19 mouse cellular contexts compared by ENCODE assay signal in genomic region chr9:109027521-109027920, GRCm38 (mm10). TPM values are rescaled to one million over a fixed set of nuclear protein-coding genes. Genes with fewer than 3 reads are reported as not detected.
DNase-seq lines count a peak whose midpoint lies in the region; ATAC-seq and TF ChIP-seq lines count a peak whose summit lies in the region.
"Had no signal": no experiment of that assay in that cellular context is flagged by ENCODE, and none has a peak within 500 bp of the region (broad histone marks: within the 10 kb centered on the region; RNA-seq: fewer than 3 reads in every experiment).

No protein-coding gene starts in this region.

- 0 out of 2 replicates have a peak, but pooled peaks cover 3% of the 10 kb centered on the region for H3K36me3 ChIP-seq in liver, postnatal 0 days (replicated peaks; ENCODE audit: insufficient read depth, low read length)
- no peaks in the 10 kb centered on the region for H3K36me3 ChIP-seq in liver, embryonic 11.5 days (ENCODE audit: control insufficient read depth, insufficient read depth, low read length)

- no peak overlapping the region for H3K4me3 ChIP-seq in liver, postnatal 0 days (ENCODE audit: low read depth, low read length)
- no peak overlapping the region for H3K4me3 ChIP-seq in liver, embryonic 11.5 days (ENCODE audit: low read depth, low read length)
- H3K4me3 ChIP-seq: neural tube, embryonic 15.5 days had no signal

- no peak overlapping the region for H3K4me2 ChIP-seq in liver, postnatal 0 days (ENCODE audit: low read depth, low read length)
- no peak overlapping the region for H3K4me2 ChIP-seq in liver, embryonic 11.5 days
- H3K4me2 ChIP-seq: neural tube, embryonic 15.5 days had no signal

- no peak overlapping the region for H3K27ac ChIP-seq in liver, postnatal 0 days (ENCODE audit: low read depth)
- H3K27ac ChIP-seq in liver, embryonic 11.5 days (ENCODE audit: low read depth, low read length), result no peak overlapping the region
- H3K27ac ChIP-seq: kidney, postnatal 0 days; liver, embryonic 14.5 days; neural tube, embryonic 15.5 days had no signal

- WGBS in liver, postnatal 0 days (ENCODE audit: insufficient replicate concordance), result 66% methylated on average over 8 of the region's 8 CpGs
- WGBS in liver, embryonic 11.5 days, result 79% methylated on average over 8 of the region's 8 CpGs

- H3K9me3 ChIP-seq in liver, postnatal 0 days (ENCODE audit: low read length), result no peaks in the 10 kb centered on the region
- H3K9me3 ChIP-seq in liver, embryonic 11.5 days (ENCODE audit: control insufficient read depth, low read length), result no peaks in the 10 kb centered on the region
- H3K9me3 ChIP-seq: neural tube, embryonic 15.5 days had no signal

- ATAC-seq in liver, postnatal 0 days, result peak; percentile 70
- ATAC-seq in liver, embryonic 11.5 days (replicated peaks; ENCODE audit: low FRiP score), result no peak
- ATAC-seq in monocyte, adult 5-6 weeks (replicated peaks; ENCODE audit: insufficient number of reproducible peaks, low FRiP score, low TSS enrichment, poor library complexity, severe bottlenecking), result no peak
- ATAC-seq: forebrain, embryonic 14.5 days; inflammation-experienced regulatory T-cells, adult 6 months had no signal

- H3K9ac ChIP-seq in liver, postnatal 0 days (replicated peaks), result no peak overlapping the region
- H3K9ac ChIP-seq in liver, embryonic 11.5 days (ENCODE audit: low read depth, low read length), result no peak overlapping the region
- H3K9ac ChIP-seq: liver, embryonic 14.5 days; neural tube, embryonic 15.5 days had no signal

- no peaks in the 10 kb centered on the region for H3K27me3 ChIP-seq in liver, postnatal 0 days (ENCODE audit: insufficient read depth, low read length)
- H3K27me3 ChIP-seq in liver, embryonic 11.5 days (replicated peaks; ENCODE audit: control insufficient read depth, insufficient read depth, low read length), result no peaks in the 10 kb centered on the region
- H3K27me3 ChIP-seq: neural tube, embryonic 15.5 days had no signal

- TF ChIP-seq CTCF in liver, postnatal 0 days (IDR thresholded peaks at IDR 0.05; ENCODE audit: low read depth), result no peak

- TF ChIP-seq EP300 in liver, postnatal 0 days (IDR thresholded peaks at IDR 0.05; ENCODE audit: low read depth), result no peak

- no peaks in the 10 kb centered on the region for H3K4me1 ChIP-seq in liver, postnatal 0 days (ENCODE audit: insufficient read depth)
- H3K4me1 ChIP-seq in liver, embryonic 11.5 days (replicated peaks; ENCODE audit: control insufficient read depth, insufficient read depth, low read length), result peaks cover 3% of the 10 kb centered on the region; the same call in 1 of the 2 replicates
- H3K4me1 ChIP-seq: neural tube, embryonic 15.5 days had no signal

- DNase-seq in heart, adult 18-20 months, result peak; percentile 60 to 61
- DNase-seq in heart, postnatal 36 days, result no peak
- DNase-seq in liver, postnatal 0 days, result no peak
- no peak for DNase-seq in liver, embryonic 11.5 days (ENCODE audit: low spot score)
- DNase-seq in gastrocnemius, postnatal 10 days, result peak; percentile 25
- peak; percentile 51 for DNase-seq in heart, postnatal 4 days
- DNase-seq in layer of hippocampus, adult 8-10 months (ENCODE audit: low spot score in 2 of 2), result no peak
- DNase-seq: adrenal gland, adult 2 months; cerebellum, adult 8-10 months; lung, postnatal 14 days; thymus, adult 18-20 months had no signal

- intact Hi-C loops in heart, postnatal 36 days (cut with DNase I), result no loop called here

RNA-seq across cellular contexts. Expression of gene Shisa5, which starts 10.8 kb away (rescaled TPM):
- 10 to 100 TPM; 31.4 to 55.0 TPM for total RNA-seq in heart, adult 18-20 months (2021)
- total RNA-seq in heart, postnatal 36 days (2021), result 10 to 100 TPM; 36.1 to 51.4 TPM
- 34.1 and 35.0 TPM in 2 replicates for polyA plus RNA-seq in liver, postnatal 0 days (2015; fragmentation: Nextera tagmentation; extraction: Ambion mirVana)
- 33.7 and 34.3 TPM in 2 replicates for polyA plus RNA-seq in liver, embryonic 11.5 days (2014; fragmentation: Nextera tagmentation; extraction: Ambion mirVana)
- total RNA-seq in gastrocnemius, postnatal 10 days (2021), result 10 to 100 TPM; 30.9 to 39.2 TPM
- 10 to 100 TPM; 48.2 to 50.4 TPM for total RNA-seq in heart, postnatal 4 days (2021)
- 10 to 100 TPM; 56.6 to 94.6 (median 77.2) TPM for total RNA-seq in layer of hippocampus, adult 8-10 months (2022)
- 523 to 1,277 TPM (median 526 TPM) in 3 replicates for total RNA-seq in monocyte, adult 5-6 weeks (2017)

RNA-seq across cellular contexts. Expression of gene Trex1, which starts 32.0 kb away (rescaled TPM):
- total RNA-seq in heart, adult 18-20 months (2021), result 10 to 100 TPM; 13.6 to 17.2 TPM
- 10 to 100 TPM; 14.0 to 14.7 TPM for total RNA-seq in heart, postnatal 36 days (2021)
- polyA plus RNA-seq in liver, postnatal 0 days (2015; fragmentation: Nextera tagmentation; extraction: Ambion mirVana), result 13.3 and 14.3 TPM in 2 replicates
- 8.9 and 9.7 TPM in 2 replicates for polyA plus RNA-seq in liver, embryonic 11.5 days (2014; fragmentation: Nextera tagmentation; extraction: Ambion mirVana)
- 10 to 100 TPM; 10.8 to 11.4 TPM for total RNA-seq in gastrocnemius, postnatal 10 days (2021)
- 1 to 10 TPM; 9.1 to 9.3 TPM for total RNA-seq in heart, postnatal 4 days (2021)
- total RNA-seq in layer of hippocampus, adult 8-10 months (2022), result 10 to 100 TPM; 13.7 to 18.3 (median 16.4) TPM
- 47.4 to 94.7 TPM (median 64.7 TPM) in 3 replicates for total RNA-seq in monocyte, adult 5-6 weeks (2017)

RNA-seq across cellular contexts. Expression of gene Pfkfb4, which starts 35.9 kb away (rescaled TPM):
- total RNA-seq in heart, adult 18-20 months (2021), result 1 to 10 TPM; 1.3 to 1.6 TPM
- 1 to 10 TPM; 2.3 to 2.4 TPM for total RNA-seq in heart, postnatal 36 days (2021)
- polyA plus RNA-seq in liver, postnatal 0 days (2015; fragmentation: Nextera tagmentation; extraction: Ambion mirVana), result 3.1 and 3.8 TPM in 2 replicates
- 7.4 and 9.1 TPM in 2 replicates for polyA plus RNA-seq in liver, embryonic 11.5 days (2014; fragmentation: Nextera tagmentation; extraction: Ambion mirVana)
- 10 to 100 TPM; 26.9 TPM for total RNA-seq in gastrocnemius, postnatal 10 days (2021)
- total RNA-seq in heart, postnatal 4 days (2021), result 1 to 10 TPM; 3.4 TPM
- total RNA-seq in layer of hippocampus, adult 8-10 months (2022), result 10 to 100 TPM; 11.5 to 15.8 (median 15.4) TPM
- 48.6 to 70.1 TPM (median 67.8 TPM) in 3 replicates for total RNA-seq in monocyte, adult 5-6 weeks (2017)

RNA-seq across cellular contexts. Expression of gene Ucn2, which starts 41.7 kb away (rescaled TPM):
- not detected for total RNA-seq in heart, adult 18-20 months (2021)
- total RNA-seq in heart, postnatal 36 days (2021), result not detected
- polyA plus RNA-seq in liver, postnatal 0 days (2015; fragmentation: Nextera tagmentation; extraction: Ambion mirVana), result not detected in 2 replicates
- not detected in 2 replicates for polyA plus RNA-seq in liver, embryonic 11.5 days (2014; fragmentation: Nextera tagmentation; extraction: Ambion mirVana)
- 1 to 10 TPM in 1 of 2 experiments, under 1 TPM in 1; 0.82 to 1.2 TPM for total RNA-seq in gastrocnemius, postnatal 10 days (2021)
- total RNA-seq in heart, postnatal 4 days (2021), result not detected
- total RNA-seq in layer of hippocampus, adult 8-10 months (2022), result under 1 TPM in 2 of 4 experiments, not detected in 2; 0.45 to 0.55 TPM
- total RNA-seq in monocyte, adult 5-6 weeks (2017), result not detected in 3 replicates
- total RNA-seq: layer of hippocampus, postnatal 14 days had no signal
- polyA plus RNA-seq: hindbrain, embryonic 11.5 days; inflammation-experienced regulatory T-cells, adult 6 months; kidney, postnatal 0 days; neural tube, embryonic 15.5 days had no signal

RNA-seq across cellular contexts. Expression of gene Atrip, which starts 46.4 kb away (rescaled TPM):
- 1 to 10 TPM; 8.1 to 9.8 TPM for total RNA-seq in heart, adult 18-20 months (2021)
- total RNA-seq in heart, postnatal 36 days (2021), result 1 to 10 TPM; 8.0 to 8.2 TPM
- 6.1 and 6.7 TPM in 2 replicates for polyA plus RNA-seq in liver, postnatal 0 days (2015; fragmentation: Nextera tagmentation; extraction: Ambion mirVana)
- polyA plus RNA-seq in liver, embryonic 11.5 days (2014; fragmentation: Nextera tagmentation; extraction: Ambion mirVana), result 24.3 and 28.9 TPM in 2 replicates
- 10 to 100 TPM in 1 of 2 experiments, 1 to 10 TPM in 1; 7.6 to 11.6 TPM for total RNA-seq in gastrocnemius, postnatal 10 days (2021)
- 10 to 100 TPM; 10.4 to 11.1 TPM for total RNA-seq in heart, postnatal 4 days (2021)
- total RNA-seq in layer of hippocampus, adult 8-10 months (2022), result 10 to 100 TPM; 26.3 to 31.2 (median 28.3) TPM
- total RNA-seq in monocyte, adult 5-6 weeks (2017), result 11.1 to 17.6 TPM (median 15.7 TPM) in 3 replicates

Comparison
In these comparisons a context has a peak if more than half of its experiments do, and no peak if none do; other contexts are left out.
1. DNase-seq: peak in heart, adult 18-20 months (2 of 2), gastrocnemius, postnatal 10 days (single experiment) and heart, postnatal 4 days (single experiment); none in heart, postnatal 36 days (0 of 2), liver, postnatal 0 days (single experiment), liver, embryonic 11.5 days (single experiment) and layer of hippocampus, adult 8-10 months (0 of 2).